Mouse (Mus musculus) ES-E14 (cell line): Measurements from ENCODE around the gene Wbp4.

Source experiments
- HCFC1 ChIP-seq: IDR thresholded peaks from 2 replicates; pipeline ENCODE4 v1.6.1; 2012; ENCODE audit warnings: low read length, inconsistent platforms, borderline replicate concordance; ENCODE audit not compliant: insufficient read depth
- MAFK ChIP-seq: IDR thresholded peaks from 2 replicates; pipeline ENCODE4 v1.6.1; 2014; ENCODE audit warnings: mild to moderate bottlenecking, low read depth, low read length, inconsistent platforms; ENCODE audit not compliant: insufficient read depth
- ZC3H11A ChIP-seq: IDR thresholded peaks from 2 replicates; pipeline ENCODE4 v1.6.1; 2012; ENCODE audit warnings: low read depth, mild to moderate bottlenecking, inconsistent platforms, low read length, borderline replicate concordance
- ZNF384 ChIP-seq: IDR thresholded peaks from 2 replicates; pipeline ENCODE4 v1.6.1; 2012; ENCODE audit warnings: low read depth, low read length, inconsistent platforms

DNA sequence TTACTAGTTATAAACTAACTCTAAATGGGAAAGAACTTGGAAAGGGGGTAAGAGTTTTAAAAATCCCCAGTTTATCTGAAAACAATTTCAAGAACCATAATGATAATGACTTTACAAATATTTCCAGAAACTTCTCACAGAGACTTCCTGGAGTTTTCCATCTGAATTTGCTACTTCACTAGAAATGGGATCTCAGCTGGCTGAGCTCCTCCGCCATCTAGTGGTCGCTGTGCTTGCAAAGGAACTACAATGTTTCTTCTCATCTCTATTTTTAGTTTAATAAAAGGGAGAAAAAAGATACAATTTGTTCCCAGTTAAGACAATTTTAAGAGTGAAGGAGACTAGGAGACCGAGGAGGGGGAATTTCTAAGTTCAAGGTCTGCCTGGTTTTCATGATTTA, 13.7 kb downstream of the Wbp4 start:
- TF ChIP-seq ZNF384 (no peak), ZC3H11A (no peak), MAFK (no peak), HCFC1 (no peak)
